Mouse (Mus musculus): ENCODE data around the gene Mcm2.

DNA sequence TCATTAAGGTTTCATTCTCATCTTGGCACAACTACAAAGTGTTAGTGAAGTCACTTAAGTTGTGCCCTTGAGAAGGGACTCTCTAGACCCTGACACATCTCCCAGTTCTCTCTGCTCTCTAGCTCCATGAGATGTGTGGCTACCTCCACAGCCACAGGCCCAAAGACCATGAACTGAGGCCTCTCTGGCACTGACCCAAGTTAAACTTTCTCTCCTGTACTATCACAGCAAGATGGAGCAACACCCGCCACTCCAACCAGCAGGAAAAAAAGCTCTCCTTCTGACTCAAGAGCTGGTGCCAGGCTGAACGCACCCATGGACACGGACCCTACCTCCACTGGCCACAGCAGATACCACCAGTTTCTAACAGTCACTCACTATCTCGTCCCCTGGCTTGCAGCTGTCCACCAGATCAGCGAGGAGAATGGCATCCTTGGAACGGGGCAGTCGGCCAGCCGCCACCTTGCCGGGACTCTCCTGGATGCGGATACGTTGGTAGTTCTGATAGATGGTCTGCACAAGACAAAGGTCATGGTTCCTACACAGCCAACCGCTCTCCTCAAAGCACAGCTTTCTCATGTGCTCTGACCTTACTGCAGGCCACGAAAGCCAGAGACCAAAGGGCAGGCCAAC is 9.1 kb downstream of the Mcm2 start:
- no peak for TF ChIP-seq GATA1 (IDR thresholded peaks at IDR 0.05; ENCODE audit: borderline replicate concordance, low read length)
- no peak for TF ChIP-seq FLI1 (IDR thresholded peaks at IDR 0.05; ENCODE audit: low read length)
